Mouse (Mus musculus): ENCODE measurements around the gene Tmeff1.
"Not testable (repeated sequence)": the region's sequence is repeated elsewhere in the genome, so short reads cannot be mapped to it uniquely, and the experiment has no call there.

DNA sequence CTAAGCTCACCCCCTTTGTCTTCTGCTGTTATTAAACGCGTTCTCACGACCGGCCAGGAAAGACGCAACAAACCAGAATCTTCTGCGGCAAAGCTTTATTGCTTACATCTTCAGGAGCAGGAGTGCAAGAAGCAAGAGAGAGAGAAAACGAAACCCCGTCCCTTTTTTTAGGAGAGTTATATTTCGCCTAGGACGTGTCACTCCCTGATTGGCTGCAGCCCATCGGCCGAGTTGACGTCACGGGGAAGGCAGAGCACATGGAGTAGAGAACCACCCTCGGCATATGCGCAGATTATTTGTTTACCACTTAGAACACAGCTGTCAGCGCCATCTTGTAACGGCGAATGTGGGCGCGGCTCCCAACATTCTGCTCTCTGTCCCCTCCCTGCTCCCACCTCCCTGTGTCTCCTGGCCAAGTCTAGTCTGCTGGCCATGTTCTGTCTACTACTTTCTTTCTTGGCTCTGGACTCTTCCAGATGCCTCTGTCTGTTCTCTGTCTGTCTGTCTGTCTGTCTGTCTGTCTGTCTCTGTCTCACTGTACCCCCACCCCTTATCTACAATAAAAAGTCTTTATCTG is 98.7 kb downstream of the Tmeff1 start:
- not testable (repeated sequence) for TF ChIP-seq POLR2A (IDR thresholded peaks at IDR 0.05; ENCODE audit: control insufficient read depth, low read depth, low read length); CTCF (IDR thresholded peaks at IDR 0.05; ENCODE audit: control insufficient read depth, insufficient read depth, insufficient replicate concordance, low read depth, low read length)
